Mouse (Mus musculus) gastrocnemius, postnatal 4 days (tissue): Measurements from ENCODE around the gene Smarca4. TPM values are rescaled to one million over a fixed set of nuclear protein-coding genes. Genes with fewer than 3 reads are reported as not detected.
"Not testable (repeated sequence)": the region's sequence is repeated elsewhere in the genome, so short reads cannot be mapped to it uniquely, and the experiment has no call there.

Experiments
- DNase-seq, 2 experiments: peaks; one replicate each; pipeline ENCODE4 v3.0.0; 2021 to 2022; ENCODE audit warnings: low spot score in 2 of 2, mixed read lengths in 2 of 2
- total RNA-seq, 2 experiments: library from RNA; stranded (reverse); gene quantifications; 2 replicates each; pipeline ENCODE4 v1.2.3; 2021

The Smarca4 gene
- total RNA-seq, 2 experiments from 2014 or later, result 65.7 to 66.7 TPM

DNA sequence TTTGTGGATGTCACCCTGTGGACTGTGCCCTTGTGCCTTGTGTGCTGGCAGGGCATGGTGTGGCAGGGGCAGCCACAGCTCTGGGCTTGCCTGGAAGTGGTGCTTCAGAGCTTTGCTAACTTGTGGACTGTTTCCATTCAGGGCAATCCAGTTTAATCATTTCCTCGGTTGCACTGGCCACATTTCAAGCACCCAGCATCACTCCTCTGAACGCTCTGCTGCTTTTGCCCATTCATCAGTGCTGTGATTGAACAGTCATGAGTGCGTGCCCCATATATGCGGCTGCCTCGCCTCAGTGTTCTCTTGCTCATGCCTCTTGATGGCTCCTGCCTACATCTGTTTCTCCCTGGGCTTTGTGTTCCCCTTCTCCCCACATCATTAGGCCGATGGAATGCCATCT is 31.8 kb downstream of the Smarca4 start:
- DNase-seq, result no peak

- DNase-seq, result no peak
Measured at GRCm38 (mm10) chr9:21652263-21652662, 36.3 kb downstream of the Smarca4 start.

GRCm38 (mm10) chr9:21653253-21653652 is 37.3 kb downstream of the Smarca4 start:
- no peak for DNase-seq

GRCm38 (mm10) chr9:21662034-21662433 is 46.1 kb downstream of the Smarca4 start:
- DNase-seq, result no peak

DNA sequence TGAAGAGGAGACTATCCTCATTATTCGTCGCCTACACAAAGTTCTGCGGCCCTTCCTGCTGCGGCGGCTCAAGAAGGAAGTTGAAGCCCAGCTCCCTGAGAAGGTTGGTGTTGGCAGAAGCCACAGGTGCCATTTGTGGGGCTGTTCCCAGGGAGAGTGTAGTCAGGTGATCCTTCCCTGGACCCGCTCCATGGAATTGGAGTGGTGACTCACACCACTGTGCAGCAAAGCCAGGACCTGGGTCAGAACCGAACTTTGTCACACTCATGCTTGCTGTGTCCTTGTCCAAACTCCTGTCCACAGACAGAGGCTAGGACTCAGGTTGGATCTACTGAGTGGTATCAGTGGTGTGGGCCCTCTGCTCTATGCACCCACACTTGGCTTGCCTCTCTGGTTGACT is 53.0 kb downstream of the Smarca4 start:
- no peak for DNase-seq

- no peak for DNase-seq
Measured at GRCm38 (mm10) chr9:21670354-21670753, 54.4 kb downstream of the Smarca4 start.

DNA sequence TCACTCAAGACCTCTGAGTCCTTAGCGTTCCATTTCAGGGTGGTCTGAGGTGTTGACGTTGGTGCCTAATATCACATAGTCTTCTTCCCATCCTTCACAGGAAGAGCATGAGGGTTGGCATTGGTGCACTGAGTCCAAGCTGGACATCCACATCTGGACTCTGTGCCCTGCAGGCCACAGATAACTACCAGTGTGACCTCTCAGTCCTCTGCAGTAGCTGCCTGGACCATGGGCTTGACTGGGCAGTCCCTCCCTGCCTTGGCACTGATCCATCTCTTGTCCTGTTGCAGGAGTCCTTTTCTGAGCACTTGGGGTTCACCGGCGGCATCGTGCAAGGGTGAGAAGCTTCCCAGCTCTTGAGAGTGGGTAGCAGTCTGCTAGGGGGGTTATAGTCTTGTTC is 55.8 kb downstream of the Smarca4 start:
- no peak for DNase-seq

GRCm38 (mm10) chr9:21677706-21678105 is 61.7 kb downstream of the Smarca4 start:
- no peak for DNase-seq

GRCm38 (mm10) chr9:21680448-21680847 is 64.5 kb downstream of the Smarca4 start:
- no peak for DNase-seq

DNA sequence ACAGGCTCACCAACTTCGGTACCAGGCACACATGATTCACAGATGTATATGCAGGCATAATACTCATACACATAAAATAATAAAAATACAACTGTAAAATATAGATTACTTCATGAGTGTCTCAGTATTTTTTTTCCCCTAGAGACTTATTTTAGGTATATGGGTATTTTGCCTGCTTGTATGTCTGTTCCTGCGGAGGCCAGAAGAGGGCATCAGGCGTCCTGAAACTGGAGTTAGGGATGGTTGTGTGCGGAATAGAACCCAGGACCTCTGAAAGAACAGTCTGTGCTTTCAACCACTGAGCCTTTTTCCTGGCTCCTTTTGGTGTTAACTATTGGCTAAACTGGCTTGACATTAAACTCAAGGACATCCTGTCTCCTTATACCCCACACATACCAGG is 66.9 kb downstream of the Smarca4 start:
- DNase-seq, result no peak

DNA sequence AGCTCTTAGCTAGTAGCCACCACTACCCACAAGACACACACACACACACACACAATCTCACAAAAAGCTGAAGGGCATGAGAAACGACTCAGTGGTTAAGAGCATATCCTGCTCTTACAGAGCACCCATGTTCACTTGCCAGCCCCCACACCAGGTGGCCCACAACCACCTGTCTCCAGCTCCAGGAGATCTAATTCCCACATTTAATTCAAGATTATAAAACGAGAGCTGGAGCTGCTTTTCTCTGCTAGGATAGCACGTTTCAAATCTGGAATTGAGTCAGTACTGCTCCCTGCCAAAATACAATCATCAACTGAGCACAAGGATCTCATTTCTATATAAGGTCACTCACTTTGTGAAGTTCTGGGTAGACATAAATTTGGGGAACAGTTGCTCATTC is 67.9 kb downstream of the Smarca4 start:
- no peak for DNase-seq

GRCm38 (mm10) chr9:21688554-21688953 is 72.6 kb downstream of the Smarca4 start:
- no peak for DNase-seq

GRCm38 (mm10) chr9:21690031-21690430 is 74.1 kb downstream of the Smarca4 start:
- DNase-seq, result no peak

DNA sequence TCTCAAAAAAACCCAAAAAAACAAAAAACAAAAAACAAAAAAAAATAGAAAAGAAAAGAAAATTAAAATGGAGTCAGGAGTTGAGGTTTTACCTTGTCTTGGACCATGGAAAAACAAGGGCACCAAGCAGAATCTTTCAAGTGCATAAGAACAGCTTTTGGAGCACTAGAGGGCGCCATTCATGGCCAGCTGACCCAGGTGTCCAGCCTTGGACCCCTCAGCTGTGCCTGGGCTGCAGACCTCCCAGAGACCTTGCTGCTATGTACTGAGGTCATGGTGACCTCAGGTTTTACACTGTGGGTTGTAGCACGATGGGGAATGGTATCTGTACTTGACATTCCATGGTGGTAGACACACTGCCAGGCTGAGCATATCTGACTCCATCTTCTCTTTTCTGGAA is 75.9 kb downstream of the Smarca4 start:
- DNase-seq, result peak in 1 of 2 experiments; percentile 32

DNA sequence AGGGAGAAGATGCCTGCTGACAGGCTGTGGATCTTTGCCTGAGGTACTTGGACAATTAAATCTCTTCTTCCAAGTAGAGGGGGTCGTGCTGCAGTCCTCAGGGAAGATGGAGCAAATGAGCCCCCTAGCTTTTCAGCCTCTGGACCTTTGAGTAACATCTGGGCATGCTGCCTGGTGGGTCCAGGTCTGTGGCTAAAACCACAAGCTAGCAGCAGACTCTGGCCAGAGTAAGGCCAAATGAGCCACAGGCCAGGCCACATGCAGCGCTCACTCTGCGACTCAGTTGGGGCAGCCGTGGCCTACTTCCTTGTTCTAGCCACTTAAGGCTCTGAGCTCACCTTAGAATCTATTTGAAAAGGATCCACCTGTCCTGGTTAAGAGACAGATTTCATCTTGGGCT is 76.5 kb downstream of the Smarca4 start:
- DNase-seq, result no peak

DNA sequence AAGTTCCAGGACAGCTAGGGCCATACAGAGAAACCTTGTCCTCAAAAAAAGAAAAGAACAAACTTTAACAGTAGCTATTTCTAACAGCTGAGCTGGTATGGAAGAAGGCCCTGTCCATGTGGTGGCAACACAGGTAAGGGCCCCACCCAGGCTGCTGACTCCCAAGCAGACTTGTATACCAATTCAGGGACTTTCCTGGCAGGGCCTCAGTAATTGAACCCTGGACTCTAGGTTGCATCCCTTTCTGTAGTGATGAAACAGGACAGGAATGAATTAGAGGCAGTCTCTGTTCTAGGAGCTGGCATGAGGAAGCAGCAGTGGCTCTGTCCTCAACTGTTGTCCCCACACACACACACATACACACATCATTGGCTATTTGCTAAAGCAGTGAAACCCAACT is 78.1 kb downstream of the Smarca4 start:
- DNase-seq, result no peak

GRCm38 (mm10) chr9:21695229-21695792 is 79.3 kb downstream of the Smarca4 start:
- no peak for DNase-seq

DNA sequence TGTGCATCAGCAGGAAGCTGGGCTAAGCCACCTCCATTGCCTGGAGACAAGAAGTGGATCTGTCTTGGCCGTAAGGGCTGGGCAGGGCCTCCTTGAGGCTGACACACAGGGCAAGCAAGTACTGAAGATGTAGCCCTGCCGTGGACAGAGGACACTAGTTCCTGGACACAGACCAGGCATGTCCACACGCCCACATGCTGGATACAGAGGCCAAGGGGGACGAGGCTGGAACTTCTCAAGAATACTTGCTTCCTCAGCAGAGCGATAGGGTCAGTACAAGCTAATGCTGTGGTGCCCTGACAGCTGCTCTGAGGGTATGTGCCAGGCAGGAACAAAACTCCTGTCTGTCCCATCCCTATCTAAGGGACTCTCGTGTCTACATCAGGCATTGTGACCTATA is 81.2 kb downstream of the Smarca4 start:
- DNase-seq, result no peak

DNA sequence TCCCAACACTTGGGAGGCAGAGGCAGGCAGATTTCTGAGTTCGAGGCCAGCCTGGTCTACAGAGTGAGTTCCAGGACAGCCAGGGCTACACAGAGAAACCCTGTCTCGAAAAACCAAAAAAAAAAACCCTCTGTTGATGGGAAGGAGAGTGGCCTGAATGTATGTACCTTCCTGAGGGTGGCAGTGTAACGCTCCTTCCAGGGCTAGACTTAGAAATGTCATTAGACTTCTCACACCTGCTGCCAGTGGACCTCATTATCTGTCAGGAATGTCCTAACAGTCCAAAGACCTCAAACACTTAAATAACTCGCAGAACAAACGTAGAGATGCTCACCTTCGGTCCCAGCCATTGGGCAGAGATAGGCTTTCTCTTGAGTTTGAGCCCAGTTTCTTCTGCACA is 83.3 kb downstream of the Smarca4 start:
- DNase-seq, result not testable (repeated sequence)

GRCm38 (mm10) chr9:21701091-21701490 is 85.1 kb downstream of the Smarca4 start:
- no peak for DNase-seq

DNA sequence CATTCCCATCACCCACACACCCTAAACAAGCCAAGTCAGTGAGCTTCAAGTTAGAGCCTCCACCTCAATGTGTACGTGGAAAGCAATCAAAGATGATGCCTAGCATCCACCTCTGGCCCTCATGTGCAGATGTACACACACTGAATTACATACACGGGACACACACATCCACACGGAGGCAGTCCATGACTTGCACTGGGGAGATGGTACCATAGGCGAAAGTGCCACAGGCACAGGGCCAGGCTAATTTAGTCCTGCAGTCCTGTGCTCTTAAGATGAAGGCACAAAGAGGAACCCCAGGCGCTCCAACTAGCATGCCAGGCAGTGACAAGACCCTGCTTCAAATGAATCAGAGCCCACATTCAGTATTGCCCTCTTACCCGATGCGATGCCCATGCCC is 87.5 kb downstream of the Smarca4 start:
- DNase-seq, result no peak

DNA sequence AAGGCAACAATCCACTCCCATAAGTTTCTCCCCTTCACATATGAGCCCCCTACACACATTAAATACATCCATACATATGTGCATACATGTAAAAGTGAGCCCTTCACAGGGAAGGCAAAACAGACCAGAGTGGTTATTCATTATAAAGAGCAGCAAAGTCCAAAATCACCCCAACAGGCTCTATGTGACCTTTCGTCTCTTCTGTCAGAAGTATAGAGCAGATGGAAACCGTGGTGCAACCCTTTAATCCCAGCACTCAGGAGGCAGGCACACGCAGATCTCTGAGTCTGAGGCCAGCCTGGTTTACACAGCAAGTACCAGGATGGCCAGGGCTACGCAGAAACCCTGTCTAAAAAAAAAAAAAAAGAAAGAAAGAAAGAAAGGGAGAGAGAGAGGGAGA is 90.1 kb downstream of the Smarca4 start:
- DNase-seq, result no peak

DNA sequence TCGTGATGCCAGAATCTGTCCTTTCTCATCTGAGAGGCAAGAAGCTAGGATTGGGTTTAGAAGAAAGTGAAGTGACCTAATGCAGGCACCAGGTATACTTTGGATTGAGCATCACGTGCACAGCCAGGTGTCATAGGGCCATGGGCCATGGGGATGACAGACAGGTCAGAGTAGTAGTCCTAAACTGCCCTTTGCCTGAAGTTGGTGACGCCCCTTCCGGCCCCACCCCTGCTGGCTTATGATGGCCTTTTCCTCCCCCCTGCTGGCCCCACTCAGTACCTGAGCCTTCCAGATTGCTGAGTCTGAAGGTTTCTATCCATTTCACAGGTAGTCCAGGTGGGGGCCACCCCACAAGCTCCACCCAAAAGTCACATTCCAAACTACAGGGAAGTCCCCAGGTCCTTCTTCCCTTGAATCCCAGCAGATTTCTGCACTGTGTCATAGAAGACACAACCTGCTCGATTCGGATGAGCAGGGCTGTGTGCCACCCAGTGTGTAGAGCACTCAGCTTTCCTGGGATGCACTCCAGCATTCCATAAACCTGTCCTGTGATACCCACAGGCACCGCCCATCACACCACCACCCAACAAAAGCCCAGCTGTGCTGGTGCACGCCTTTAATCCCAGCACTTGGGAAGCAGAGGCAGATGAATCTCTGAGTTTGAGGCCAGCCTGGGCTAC is 90.8 kb downstream of the Smarca4 start:
- no peak for DNase-seq
